Mouse (Mus musculus): ENCODE measurements around the gene Kcnh5. TPM values are rescaled to one million over a fixed set of nuclear protein-coding genes. Genes with fewer than 3 reads are reported as not detected.

Gene Kcnh5
- total and polyA plus RNA-seq, 2 experiments = not detected

GRCm38 (mm10) chr12:75077175-75077574 lies 100.0 kb downstream of the Kcnh5 start:
- Histone ChIP-seq H3K9ac (ENCODE audit: low read depth, low read length) (no peak overlapping the region), H3K36me3 (ENCODE audit: control insufficient read depth, insufficient read depth, low read length) (no peaks in the 10 kb centered on the region), H3K4me3 (ENCODE audit: insufficient read depth, low read depth, low read length) (no peak overlapping the region), H3K79me2 (ENCODE audit: control insufficient read depth, insufficient read depth, low read length) (no peaks in the 10 kb centered on the region), H3K4me1 (ENCODE audit: control insufficient read depth, insufficient read depth, low read length) (no peaks in the 10 kb centered on the region), H3K27ac (replicated peaks; ENCODE audit: insufficient read depth, low read depth, low read length) (no peak overlapping the region), H3K27me3 (ENCODE audit: control insufficient read depth, insufficient read depth, low read length) (no peaks in the 10 kb centered on the region)
- 54% methylated on average over 5 of the region's 5 CpGs for WGBS
- no peak for DNase-seq (ENCODE audit: extremely low read depth, low read depth, low spot score)
- TF ChIP-seq CTCF (IDR thresholded peaks at IDR 0.05; ENCODE audit: low read depth, low read length) (no peak), POLR2A (IDR thresholded peaks at IDR 0.05; ENCODE audit: extremely low read depth, insufficient read depth, low read length) (no peak)

DNA sequence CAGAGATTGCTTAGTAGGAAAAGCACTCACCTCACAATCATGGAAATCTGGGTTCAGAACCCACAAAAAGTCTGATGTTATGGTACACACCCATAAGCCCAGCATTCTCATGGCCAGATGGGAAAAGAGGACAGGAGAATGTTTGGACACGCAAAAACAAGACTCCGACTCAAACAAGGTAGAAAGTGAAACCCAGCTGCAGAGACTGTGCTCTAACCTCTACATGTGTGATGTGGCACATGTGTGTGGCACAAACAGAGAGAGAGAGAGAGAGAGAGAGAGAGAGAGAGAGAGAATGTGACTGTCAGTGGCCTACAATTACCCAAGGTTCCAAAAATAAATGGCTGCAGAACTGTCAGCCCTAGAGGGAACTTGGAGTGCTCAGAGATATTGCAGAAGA lies 106.1 kb downstream of the Kcnh5 start:
- Histone ChIP-seq H3K36me3 (ENCODE audit: control insufficient read depth, insufficient read depth, low read length) (no peaks in the 10 kb centered on the region), H3K4me3 (ENCODE audit: insufficient read depth, low read depth, low read length) (no peak overlapping the region), H3K9ac (ENCODE audit: low read depth, low read length) (no peak overlapping the region), H3K4me1 (ENCODE audit: control insufficient read depth, insufficient read depth, low read length) (no peaks in the 10 kb centered on the region), H3K27ac (replicated peaks; ENCODE audit: insufficient read depth, low read depth, low read length) (no peak overlapping the region), H3K27me3 (ENCODE audit: control insufficient read depth, insufficient read depth, low read length) (no peaks in the 10 kb centered on the region), H3K79me2 (ENCODE audit: control insufficient read depth, insufficient read depth, low read length) (no peaks in the 10 kb centered on the region)
- no peak for DNase-seq (ENCODE audit: extremely low read depth, low read depth, low spot score)
- 96% methylated on average over 2 of the region's 2 CpGs for WGBS
- TF ChIP-seq CTCF (IDR thresholded peaks at IDR 0.05; ENCODE audit: low read depth, low read length) (no peak), POLR2A (IDR thresholded peaks at IDR 0.05; ENCODE audit: extremely low read depth, insufficient read depth, low read length) (no peak)

- H3K4me3 ChIP-seq (ENCODE audit: insufficient read depth, low read depth, low read length) = no peak overlapping the region
- no peak for DNase-seq (ENCODE audit: extremely low read depth, low read depth, low spot score)
- H3K27me3 ChIP-seq (ENCODE audit: control insufficient read depth, insufficient read depth, low read length) = no peaks in the 10 kb centered on the region
- no peak overlapping the region for H3K9ac ChIP-seq (ENCODE audit: low read depth, low read length)
- no peak for TF ChIP-seq POLR2A (IDR thresholded peaks at IDR 0.05; ENCODE audit: extremely low read depth, insufficient read depth, low read length)
- no peak overlapping the region for H3K27ac ChIP-seq (replicated peaks; ENCODE audit: insufficient read depth, low read depth, low read length)
- H3K4me1 ChIP-seq (ENCODE audit: control insufficient read depth, insufficient read depth, low read length) = no peaks in the 10 kb centered on the region
- H3K36me3 ChIP-seq (ENCODE audit: control insufficient read depth, insufficient read depth, low read length) = no peaks in the 10 kb centered on the region
- no peaks in the 10 kb centered on the region for H3K79me2 ChIP-seq (ENCODE audit: control insufficient read depth, insufficient read depth, low read length)
These were observed 114.6 kb downstream of the Kcnh5 start for GRCm38 (mm10) chr12:75062571-75062970.

DNA sequence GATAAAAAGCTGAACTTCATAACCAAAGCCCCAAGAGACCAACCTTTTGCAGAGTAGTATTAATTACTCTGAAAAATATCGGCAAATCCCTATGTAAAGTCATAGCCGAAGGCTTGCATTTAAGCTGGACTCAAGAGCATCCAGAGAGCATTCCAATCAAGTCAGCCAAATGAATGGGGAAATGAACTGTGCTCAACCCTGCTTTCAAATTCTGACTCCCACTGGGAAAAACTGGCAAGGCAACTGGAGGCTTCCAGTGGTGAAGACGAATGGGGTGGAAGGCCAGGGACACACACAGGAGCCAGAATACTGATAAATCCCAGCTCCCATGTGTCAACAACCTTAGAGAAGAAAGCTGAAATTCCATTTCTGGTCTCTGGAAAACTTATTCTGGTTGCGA lies 115.4 kb downstream of the Kcnh5 start:
- peak; percentile 37 for DNase-seq (ENCODE audit: extremely low read depth, low read depth, low spot score)
- H3K27me3 ChIP-seq (ENCODE audit: control insufficient read depth, insufficient read depth, low read length) = no peaks in the 10 kb centered on the region

DNA sequence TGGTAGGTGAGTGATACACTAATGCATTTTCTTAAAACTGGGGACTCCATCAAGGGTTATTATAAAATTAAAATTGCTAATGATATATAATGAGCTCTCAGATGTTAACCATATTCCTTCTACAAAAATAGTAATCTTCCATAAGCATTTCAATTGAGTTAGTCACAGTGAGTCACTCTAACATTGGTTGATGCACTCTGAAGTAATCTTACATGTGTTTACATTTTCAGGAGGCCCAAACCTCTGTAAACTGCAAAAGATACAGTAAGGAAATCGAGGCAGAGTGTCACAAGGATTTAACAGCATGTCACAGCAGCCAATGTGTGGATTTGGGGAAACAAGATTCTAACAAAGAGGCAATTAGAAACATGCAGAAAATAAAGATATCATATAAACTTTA lies 123.4 kb downstream of the Kcnh5 start:
- no peak overlapping the region for H3K4me3 ChIP-seq (ENCODE audit: insufficient read depth, low read depth, low read length)
- no peak overlapping the region for H3K27ac ChIP-seq (replicated peaks; ENCODE audit: insufficient read depth, low read depth, low read length)
- no peaks in the 10 kb centered on the region for H3K36me3 ChIP-seq (ENCODE audit: control insufficient read depth, insufficient read depth, low read length)
- no peaks in the 10 kb centered on the region for H3K79me2 ChIP-seq (ENCODE audit: control insufficient read depth, insufficient read depth, low read length)
- no peak for DNase-seq (ENCODE audit: extremely low read depth, low read depth, low spot score)
- H3K9ac ChIP-seq (ENCODE audit: low read depth, low read length) = no peak overlapping the region
- H3K4me1 ChIP-seq (ENCODE audit: control insufficient read depth, insufficient read depth, low read length) = no peaks in the 10 kb centered on the region
- no peaks in the 10 kb centered on the region for H3K27me3 ChIP-seq (ENCODE audit: control insufficient read depth, insufficient read depth, low read length)
- 41% methylated on average over 1 of the region's 1 CpGs for WGBS
- TF ChIP-seq CTCF (IDR thresholded peaks at IDR 0.05; ENCODE audit: low read depth, low read length) (no peak), POLR2A (IDR thresholded peaks at IDR 0.05; ENCODE audit: extremely low read depth, insufficient read depth, low read length) (no peak)

More for the DNA sequence above, 115.4 kb downstream of the Kcnh5 start:
- Histone ChIP-seq H3K79me2 (ENCODE audit: control insufficient read depth, insufficient read depth, low read length) (no peaks in the 10 kb centered on the region), H3K27ac (replicated peaks; ENCODE audit: insufficient read depth, low read depth, low read length) (no peak overlapping the region), H3K36me3 (ENCODE audit: control insufficient read depth, insufficient read depth, low read length) (no peaks in the 10 kb centered on the region), H3K9ac (ENCODE audit: low read depth, low read length) (no peak overlapping the region), H3K4me3 (ENCODE audit: insufficient read depth, low read depth, low read length) (no peak overlapping the region), H3K4me1 (ENCODE audit: control insufficient read depth, insufficient read depth, low read length) (no peaks in the 10 kb centered on the region)
- no peak for TF ChIP-seq CTCF (IDR thresholded peaks at IDR 0.05; ENCODE audit: low read depth, low read length)
- TF ChIP-seq POLR2A (IDR thresholded peaks at IDR 0.05; ENCODE audit: extremely low read depth, insufficient read depth, low read length) = no peak
- WGBS = 76% methylated on average over 4 of the region's 4 CpGs

DNA sequence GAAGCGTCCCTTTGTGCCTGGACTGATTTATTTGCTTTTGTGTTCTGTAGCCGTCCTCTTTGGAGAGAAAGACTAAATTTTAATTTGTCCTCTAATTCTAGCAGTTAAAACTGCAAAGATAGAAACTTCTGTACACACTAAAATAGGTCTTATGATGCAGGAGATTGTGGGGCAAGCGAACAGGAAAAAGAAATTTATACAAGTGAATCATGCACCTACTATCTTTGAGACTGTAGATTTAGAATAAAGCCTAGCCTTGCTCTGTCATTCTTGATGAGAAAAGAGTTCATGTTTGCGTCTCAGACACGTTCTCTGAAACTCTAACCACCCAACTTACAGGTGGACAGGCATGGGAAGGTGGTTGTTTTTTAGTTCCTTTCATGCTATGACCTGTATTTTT lies 140.4 kb downstream of the Kcnh5 start:
- H3K79me2 ChIP-seq (ENCODE audit: control insufficient read depth, insufficient read depth, low read length) = no peaks in the 10 kb centered on the region
- no peak for DNase-seq (ENCODE audit: extremely low read depth, low read depth, low spot score)
- H3K4me1 ChIP-seq (ENCODE audit: control insufficient read depth, insufficient read depth, low read length) = no peaks in the 10 kb centered on the region
- H3K27ac ChIP-seq (replicated peaks; ENCODE audit: insufficient read depth, low read depth, low read length) = no peak overlapping the region
- 70% methylated on average over 5 of the region's 5 CpGs for WGBS
- H3K4me3 ChIP-seq (ENCODE audit: insufficient read depth, low read depth, low read length) = no peak overlapping the region
- no peak overlapping the region for H3K9ac ChIP-seq (ENCODE audit: low read depth, low read length)
- no peaks in the 10 kb centered on the region for H3K27me3 ChIP-seq (ENCODE audit: control insufficient read depth, insufficient read depth, low read length)
- TF ChIP-seq POLR2A (IDR thresholded peaks at IDR 0.05; ENCODE audit: extremely low read depth, insufficient read depth, low read length) (no peak), CTCF (IDR thresholded peaks at IDR 0.05; ENCODE audit: low read depth, low read length) (no peak)
- H3K36me3 ChIP-seq (ENCODE audit: control insufficient read depth, insufficient read depth, low read length) = no peaks in the 10 kb centered on the region
